23 mouse cellular contexts compared by ENCODE assay signal in the genomic region with DNA sequence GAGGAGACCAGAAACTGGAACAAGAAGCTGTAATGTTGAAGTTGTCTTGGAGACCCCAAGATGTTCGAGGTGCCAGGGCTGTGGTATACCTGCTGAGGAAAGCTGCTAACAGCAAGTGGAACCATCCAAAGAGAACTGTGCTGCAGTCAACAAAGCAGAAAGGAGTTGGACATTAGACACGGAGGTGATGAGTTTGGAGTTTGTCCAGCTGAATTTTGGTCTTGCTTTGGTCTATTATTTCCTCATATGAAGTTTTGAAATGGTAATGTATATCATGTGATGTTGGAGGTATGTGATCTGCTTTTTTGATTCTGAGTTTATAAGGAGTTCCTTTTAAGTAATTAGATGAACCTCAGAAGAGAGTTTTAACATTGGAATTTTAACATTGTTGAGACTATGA.
"Had no signal": no experiment of that assay in that cellular context is flagged by ENCODE, and none has a peak within 500 bp of the region (broad histone marks: within the 10 kb centered on the region; RNA-seq: fewer than 3 reads in every experiment).

No protein-coding gene starts in this region.

- DNase-seq: forebrain, postnatal 0 days; gastrocnemius, postnatal 14 days; gastrocnemius, postnatal 36 days; heart, adult 11 months; heart, adult 2 months; heart, postnatal 14 days; heart, postnatal 36 days; kidney, postnatal 10 days; layer of hippocampus, adult 9-11 months; layer of hippocampus, postnatal 36 days; left cerebral cortex, postnatal 4 days had no signal

- ATAC-seq: forebrain, postnatal 0 days; hindbrain, postnatal 0 days; intestine, embryonic 16.5 days; liver, embryonic 12.5 days had no signal

- H3K27ac ChIP-seq: heart, adult 2 months; heart, embryonic 13.5 days; heart, embryonic 15.5 days; hindbrain, embryonic 13.5 days; hindbrain, embryonic 15.5 days; hindbrain, postnatal 0 days; kidney, embryonic 15.5 days; limb, embryonic 13.5 days; limb, embryonic 15.5 days; liver, embryonic 12.5 days; liver, embryonic 14.5 days had no signal

- H3K27me3 ChIP-seq: heart, embryonic 13.5 days; heart, embryonic 15.5 days; hindbrain, embryonic 13.5 days; hindbrain, embryonic 15.5 days; kidney, embryonic 15.5 days; limb, embryonic 13.5 days; limb, embryonic 15.5 days; liver, embryonic 12.5 days had no signal

- H3K4me3 ChIP-seq: heart, adult 2 months; heart, embryonic 13.5 days; heart, embryonic 15.5 days; hindbrain, embryonic 13.5 days; hindbrain, embryonic 15.5 days; kidney, embryonic 15.5 days; limb, embryonic 13.5 days; limb, embryonic 15.5 days; liver, embryonic 12.5 days had no signal

- H3K9me3 ChIP-seq: heart, embryonic 13.5 days; heart, embryonic 15.5 days; hindbrain, embryonic 13.5 days; hindbrain, embryonic 15.5 days; kidney, embryonic 15.5 days; limb, embryonic 13.5 days; limb, embryonic 15.5 days; liver, embryonic 12.5 days had no signal

- H3K36me3 ChIP-seq: heart, embryonic 13.5 days; heart, embryonic 15.5 days; hindbrain, embryonic 13.5 days; hindbrain, embryonic 15.5 days; kidney, embryonic 15.5 days; limb, embryonic 13.5 days; limb, embryonic 15.5 days; liver, embryonic 12.5 days had no signal

- H3K4me2 ChIP-seq: heart, embryonic 11.5 days; heart, embryonic 13.5 days; heart, embryonic 15.5 days; hindbrain, embryonic 13.5 days; hindbrain, embryonic 15.5 days; kidney, embryonic 15.5 days; limb, embryonic 13.5 days; limb, embryonic 15.5 days; liver, embryonic 12.5 days had no signal

- H3K4me1 ChIP-seq: heart, embryonic 13.5 days; heart, embryonic 15.5 days; hindbrain, embryonic 13.5 days; hindbrain, embryonic 15.5 days; kidney, embryonic 15.5 days; limb, embryonic 13.5 days; limb, embryonic 15.5 days; liver, embryonic 12.5 days had no signal

- H3K9ac ChIP-seq: forebrain, postnatal 0 days; heart, embryonic 13.5 days; heart, embryonic 15.5 days; hindbrain, embryonic 13.5 days; hindbrain, embryonic 15.5 days; kidney, embryonic 15.5 days; limb, embryonic 13.5 days; limb, embryonic 15.5 days; liver, embryonic 12.5 days; liver, embryonic 14.5 days had no signal
